Mouse (Mus musculus) small intestine, adult 2 months (tissue): ENCODE measurements around the gene Tal1.

Source experiments
- CTCF ChIP-seq: fragments of 200-500 bp; IDR thresholded peaks from 2 replicates; pipeline ENCODE4 v1.5.1; 2012; ENCODE audit warnings: low read depth, mild to moderate bottlenecking, control low read depth, inconsistent platforms, low read length, moderate library complexity, mixed read lengths; ENCODE audit not compliant: insufficient replicate concordance, insufficient read length; ENCODE audit errors: extremely low read depth
- POLR2A ChIP-seq: fragments of 200-500 bp; IDR thresholded peaks from 2 replicates; pipeline ENCODE4 v1.6.1; 2012; ENCODE audit warnings: low read depth, mild to moderate bottlenecking, control low read depth, inconsistent platforms, low read length, moderate library complexity

- TF ChIP-seq POLR2A (0 out of 2 replicates have a peak, but pooled peaks have one; percentile 23), CTCF (no peak)
Observed at GRCm38 (mm10) chr4:115088611-115089338, 32.5 kb downstream of the Tal1 start, which contains the start of gene Pdzk1ip1.
